Mouse (Mus musculus) limb, embryonic 10.5 days (tissue): ENCODE measurements around the gene Gm10570. TPM values are rescaled to one million over a fixed set of nuclear protein-coding genes. Genes with fewer than 3 reads are reported as not detected.

Experiments used
- DNase-seq: peaks from one replicate; pipeline ENCODE4 v3.0.0-alpha.2; 2017; ENCODE audit warnings: low spot score
- H3K27ac ChIP-seq: fragments of 300-500 bp; sonication (generic); 2 replicates; pipeline ENCODE4 v1.5.1; 2016; ENCODE audit warnings: mild to moderate bottlenecking
- H3K27me3 ChIP-seq: fragments of 300-500 bp; sonication (generic); 2 replicates; pipeline ENCODE4 v1.6.1; 2016; ENCODE audit warnings: low read depth, mild to moderate bottlenecking; ENCODE audit not compliant: poor library complexity, severe bottlenecking
- H3K36me3 ChIP-seq: fragments of 300-500 bp; sonication (generic); 2 replicates; pipeline ENCODE4 v1.6.1; 2016; ENCODE audit warnings: mild to moderate bottlenecking, moderate library complexity
- H3K4me1 ChIP-seq: fragments of 300-500 bp; sonication (generic); 2 replicates; pipeline ENCODE4 v1.6.1; 2016
- H3K4me3 ChIP-seq: fragments of 300-500 bp; sonication (generic); 2 replicates; pipeline ENCODE4 v1.5.1; 2016; ENCODE audit warnings: mild to moderate bottlenecking, moderate library complexity
- H3K9me3 ChIP-seq: fragments of 300-500 bp; sonication (generic); replicated peaks from 2 replicates; pipeline ENCODE4 v1.6.1; 2016; ENCODE audit warnings: mild to moderate bottlenecking
- WGBS: fragments of 180-500 bp; shearing (Covaris S2); methylation state at CpG from one replicate; pipeline ENCODE4 v1.1.7; 2016; 5-methylcytosine and 5-hydroxymethylcytosine counted together
- polyA plus RNA-seq: library from polyadenylated mRNA; unstranded; fragments of >200 nt; fragmentation: Nextera tagmentation; extraction: Ambion mirVana; gene quantifications from 2 replicates; pipeline ENCODE4 v1.2.1, GENCODE M21; 2016

Gene Gm10570
- polyA plus RNA-seq, 1 experiment from 2014 or later: not detected

GRCm38 (mm10) chr4:130298877-130299628 is 9.4 kb downstream of the Gm10570 start:
- WGBS: 77% methylated on average over 11 of the region's 11 CpGs
- H3K27ac ChIP-seq: no peak overlapping the region
- DNase-seq: no peak
- H3K4me1 ChIP-seq: peaks cover 9% of the 10 kb centered on the region
- H3K27me3 ChIP-seq: no peaks in the 10 kb centered on the region
- H3K36me3 ChIP-seq: no peaks in the 10 kb centered on the region
- no peaks in the 10 kb centered on the region for H3K9me3 ChIP-seq
- no peak overlapping the region for H3K4me3 ChIP-seq

GRCm38 (mm10) chr4:130297123-130297529 is 11.3 kb downstream of the Gm10570 start:
- H3K4me3 ChIP-seq: no peak overlapping the region
- peak; percentile 48 for DNase-seq
- no peaks in the 10 kb centered on the region for H3K27me3 ChIP-seq
- H3K36me3 ChIP-seq: no peaks in the 10 kb centered on the region
- WGBS: 27% methylated on average over 13 of the region's 13 CpGs
- H3K4me1 ChIP-seq: peaks cover 9% of the 10 kb centered on the region
- no peak overlapping the region for H3K27ac ChIP-seq
- H3K9me3 ChIP-seq: no peaks in the 10 kb centered on the region

- Histone ChIP-seq H3K27ac (no peak overlapping the region), H3K4me1 (peaks cover 9% of the 10 kb centered on the region), H3K9me3 (no peaks in the 10 kb centered on the region), H3K36me3 (no peaks in the 10 kb centered on the region), H3K27me3 (no peaks in the 10 kb centered on the region), H3K4me3 (no peak overlapping the region)
- DNase-seq: no peak
- 88% methylated on average over 13 of the region's 13 CpGs for WGBS
Observed at GRCm38 (mm10) chr4:130296243-130296965, 12.1 kb downstream of the Gm10570 start.

GRCm38 (mm10) chr4:130295047-130295745 is 13.3 kb downstream of the Gm10570 start:
- H3K36me3 ChIP-seq: no peaks in the 10 kb centered on the region
- H3K9me3 ChIP-seq: no peaks in the 10 kb centered on the region
- no peaks in the 10 kb centered on the region for H3K27me3 ChIP-seq
- H3K4me1 ChIP-seq: peaks cover 9% of the 10 kb centered on the region
- 52% methylated on average over 23 of the region's 23 CpGs for whole genome bisulfite sequencing
- peak; percentile 54 for DNase-seq
- no peak overlapping the region for H3K27ac ChIP-seq
- no peak overlapping the region for H3K4me3 ChIP-seq

GRCm38 (mm10) chr4:130294513-130294912 is 14.0 kb downstream of the Gm10570 start:
- no peaks in the 10 kb centered on the region for H3K27me3 ChIP-seq
- DNase-seq: no peak
- no peaks in the 10 kb centered on the region for H3K36me3 ChIP-seq
- no peak overlapping the region for H3K27ac ChIP-seq
- 89% methylated on average over 8 of the region's 8 CpGs for WGBS
- H3K4me1 ChIP-seq: peaks cover 9% of the 10 kb centered on the region
- H3K9me3 ChIP-seq: no peaks in the 10 kb centered on the region
- H3K4me3 ChIP-seq: no peak overlapping the region

- Histone ChIP-seq H3K36me3 (no peaks in the 10 kb centered on the region), H3K27me3 (peaks cover 7% of the 10 kb centered on the region; the same call in 1 of the 2 replicates), H3K27ac (no peak overlapping the region), H3K4me1 (peaks cover 9% of the 10 kb centered on the region), H3K4me3 (no peak overlapping the region), H3K9me3 (no peaks in the 10 kb centered on the region)
- 7% methylated on average over 4 of the region's 4 CpGs for WGBS
- peak; percentile 94 for DNase-seq
Observed at GRCm38 (mm10) chr4:130292271-130292670, 16.2 kb downstream of the Gm10570 start.

GRCm38 (mm10) chr4:130289824-130290223 is 18.6 kb downstream of the Gm10570 start:
- H3K27me3 ChIP-seq: peaks cover 8% of the 10 kb centered on the region; the same call in 1 of the 2 replicates
- 77% methylated on average over 3 of the region's 3 CpGs for WGBS
- no peak for DNase-seq
- no peaks in the 10 kb centered on the region for H3K4me1 ChIP-seq
- no peak overlapping the region for H3K4me3 ChIP-seq
- H3K9me3 ChIP-seq: no peaks in the 10 kb centered on the region
- no peaks in the 10 kb centered on the region for H3K36me3 ChIP-seq
- H3K27ac ChIP-seq: no peak overlapping the region

GRCm38 (mm10) chr4:130286531-130286930 is 21.9 kb downstream of the Gm10570 start:
- H3K36me3 ChIP-seq: no peaks in the 10 kb centered on the region
- DNase-seq: no peak
- no peaks in the 10 kb centered on the region for H3K9me3 ChIP-seq
- H3K4me1 ChIP-seq: no peaks in the 10 kb centered on the region
- no peak overlapping the region for H3K27ac ChIP-seq
- peaks cover 20% of the 10 kb centered on the region; the same call in 1 of the 2 replicates for H3K27me3 ChIP-seq
- no peak overlapping the region for H3K4me3 ChIP-seq
- 57% methylated on average over 3 of the region's 3 CpGs for WGBS

- H3K27me3 ChIP-seq: peaks cover 31% of the 10 kb centered on the region
- no peaks in the 10 kb centered on the region for H3K36me3 ChIP-seq
- peaks cover 11% of the 10 kb centered on the region for H3K4me1 ChIP-seq
- no peak overlapping the region for H3K27ac ChIP-seq
- DNase-seq: no peak
- H3K9me3 ChIP-seq: no peaks in the 10 kb centered on the region
- WGBS: 87% methylated on average over 9 of the region's 9 CpGs
- no peak overlapping the region for H3K4me3 ChIP-seq
Observed at GRCm38 (mm10) chr4:130283826-130284225, 24.6 kb downstream of the Gm10570 start.

- Histone ChIP-seq H3K4me3 (no peak overlapping the region), H3K9me3 (no peaks in the 10 kb centered on the region), H3K27me3 (peaks cover 35% of the 10 kb centered on the region), H3K27ac (no peak overlapping the region), H3K36me3 (no peaks in the 10 kb centered on the region), H3K4me1 (peaks cover 12% of the 10 kb centered on the region)
- no peak for DNase-seq
- 74% methylated on average over 5 of the region's 5 CpGs for WGBS
Observed at GRCm38 (mm10) chr4:130282856-130283255, 25.6 kb downstream of the Gm10570 start.

- no peak for DNase-seq
- Histone ChIP-seq H3K4me3 (no peak within 1 kb of the TSS), H3K27me3 (peaks cover 66% of the 10 kb centered on the region), H3K9me3 (no peaks in the 10 kb centered on the region), H3K27ac (no peak within 1 kb of the TSS), H3K4me1 (peaks cover 34% of the 10 kb centered on the region), H3K36me3 (no peaks in the 10 kb centered on the region)
- WGBS: 60% methylated on average over 2 of the region's 2 CpGs
Observed at GRCm38 (mm10) chr4:130279105-130279504, 29.4 kb downstream of the Gm10570 start, which contains the start of gene Serinc2. Gene Serinc2 (minus strand): TSS chr4:130279205.

GRCm38 (mm10) chr4:130276573-130277176 is 31.8 kb downstream of the Gm10570 start:
- Histone ChIP-seq H3K27ac (no peak overlapping the region), H3K36me3 (no peaks in the 10 kb centered on the region), H3K27me3 (peaks cover 78% of the 10 kb centered on the region), H3K4me1 (peaks cover 42% of the 10 kb centered on the region), H3K4me3 (no peak overlapping the region), H3K9me3 (no peaks in the 10 kb centered on the region)
- WGBS: 61% methylated on average over 7 of the region's 7 CpGs
- no peak for DNase-seq
